Mouse (Mus musculus) hindbrain, embryonic 11.5 days (tissue): ENCODE results near the gene Cyth4. TPM values are rescaled to one million over a fixed set of nuclear protein-coding genes. Genes with fewer than 3 reads are reported as not detected.

ENCODE experiments used
- ATAC-seq: fragments of 200-750 bp; cut with Nextera tagmentation; 2 replicates; pipeline ENCODE4 v1.8.0; 2017; ENCODE audit warnings: mild to moderate bottlenecking, moderate TSS enrichment, moderate library complexity; ENCODE audit not compliant: low FRiP score
- DNase-seq: peaks from one replicate; pipeline ENCODE4 v3.0.0-alpha.2; 2015; ENCODE audit warnings: low spot score
- H3K27ac ChIP-seq: fragments of 300-500 bp; sonication (generic); 2 replicates; pipeline ENCODE4 v1.5.1; 2014; ENCODE audit warnings: mild to moderate bottlenecking, low read depth, low read length
- H3K27me3 ChIP-seq: fragments of 300-500 bp; sonication (generic); 2 replicates; pipeline ENCODE4 v1.6.1; 2014; ENCODE audit warnings: mild to moderate bottlenecking, low read length, moderate library complexity, mixed read lengths; ENCODE audit not compliant: control insufficient read depth, insufficient read depth
- H3K36me3 ChIP-seq: fragments of 300-500 bp; sonication (generic); 2 replicates; pipeline ENCODE4 v1.6.1; 2014; ENCODE audit warnings: mild to moderate bottlenecking, low read length, moderate library complexity, mixed read lengths; ENCODE audit not compliant: control insufficient read depth, insufficient read depth
- H3K4me1 ChIP-seq: fragments of 300-500 bp; sonication (generic); replicated peaks from 2 replicates; pipeline ENCODE4 v1.6.1; 2014; ENCODE audit warnings: low read length, mixed read lengths; ENCODE audit not compliant: control insufficient read depth, insufficient read depth
- H3K4me2 ChIP-seq: fragments of 300-500 bp; sonication (generic); replicated peaks from 2 replicates; pipeline ENCODE4 v1.6.1; 2014; ENCODE audit warnings: mild to moderate bottlenecking, low read depth, low read length
- H3K4me3 ChIP-seq: fragments of 300-500 bp; sonication (generic); 2 replicates; pipeline ENCODE4 v1.5.1; 2014; ENCODE audit warnings: low read depth, low read length
- H3K9ac ChIP-seq: fragments of 300-500 bp; sonication (generic); 2 replicates; pipeline ENCODE4 v1.6.1; 2014; ENCODE audit warnings: low read depth, low read length
- H3K9me3 ChIP-seq: fragments of 300-500 bp; sonication (generic); 2 replicates; pipeline ENCODE4 v1.6.1; 2016; ENCODE audit warnings: low read length; ENCODE audit not compliant: control insufficient read depth
- WGBS: fragments of 180-500 bp; shearing (Covaris S2); extraction: QIAGEN DNeasy Blood & Tissue Kit; methylation state at CpG from one replicate; pipeline ENCODE4 v1.1.7; 2014; 5-methylcytosine and 5-hydroxymethylcytosine counted together
- polyA plus RNA-seq: library from polyadenylated mRNA; unstranded; fragments of >200 nt; fragmentation: Nextera tagmentation; extraction: Ambion mirVana; gene quantifications from 2 replicates; pipeline ENCODE4 v1.2.1, GENCODE M21; 2014

The Cyth4 gene
- polyA plus RNA-seq, 1 experiment from 2014 or later: 4.4 TPM

DNA sequence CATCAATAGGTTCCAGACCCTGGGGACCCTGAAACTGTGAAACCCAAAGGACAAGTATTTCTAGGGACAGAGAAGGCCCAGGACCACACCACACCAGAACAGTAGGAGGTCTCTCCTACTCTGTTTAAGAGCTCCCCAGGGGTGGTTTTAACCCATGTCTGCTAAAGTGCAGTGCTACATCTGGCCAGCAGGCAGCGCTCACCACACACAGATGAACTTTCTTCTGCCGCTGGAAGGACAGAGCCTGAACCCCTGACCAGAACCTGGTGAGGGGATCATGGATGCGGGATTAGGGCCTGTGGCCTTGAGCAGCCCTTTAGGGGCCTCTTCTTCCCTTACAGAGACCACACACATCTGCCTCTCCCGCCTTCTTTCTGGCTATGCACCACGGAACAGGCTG, 26.6 kb downstream of the Cyth4 start:
- peak; percentile 30; the same call in 1 of the 2 replicates for ATAC-seq
- Histone ChIP-seq H3K9me3 (no peaks in the 10 kb centered on the region), H3K27ac (no peak overlapping the region), H3K9ac (no peak overlapping the region), H3K36me3 (no peaks in the 10 kb centered on the region), H3K27me3 (no peaks in the 10 kb centered on the region), H3K4me3 (no peak overlapping the region), H3K4me2 (no peak overlapping the region), H3K4me1 (no peaks in the 10 kb centered on the region)
- peak; percentile 82 for DNase-seq
- WGBS: 20% methylated on average over 5 of the region's 5 CpGs

DNA sequence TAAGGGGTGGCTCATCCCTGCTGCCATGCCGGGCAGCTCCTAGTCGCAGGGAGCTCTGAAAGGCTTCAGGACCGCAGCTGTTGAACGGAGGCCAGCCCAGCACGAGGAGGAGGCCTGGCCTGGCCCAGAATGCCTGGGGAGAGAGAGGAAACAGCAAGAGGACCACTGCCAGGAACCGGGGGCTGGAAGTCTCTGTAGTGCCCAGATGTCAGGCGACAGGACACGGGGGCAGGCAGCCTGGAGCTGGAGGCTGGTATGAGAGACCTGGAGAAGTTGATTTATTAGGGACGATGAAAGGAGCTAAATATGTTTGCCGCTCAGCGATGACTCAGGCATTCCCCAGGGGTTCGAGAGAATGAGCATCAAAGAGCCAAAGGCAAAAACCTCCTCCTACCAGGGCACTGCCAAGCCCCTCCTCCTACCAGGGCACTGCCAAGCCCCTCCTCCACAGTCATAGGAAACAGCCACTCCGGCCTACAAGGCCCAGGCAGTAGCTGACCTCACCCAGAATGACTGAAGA, 27.6 kb downstream of the Cyth4 start:
- Histone ChIP-seq H3K4me1 (no peaks in the 10 kb centered on the region), H3K27me3 (no peaks in the 10 kb centered on the region), H3K27ac (peak overlapping the region; percentile 24; the same call in 1 of the 2 replicates), H3K4me3 (no peak overlapping the region), H3K9me3 (no peaks in the 10 kb centered on the region), H3K9ac (no peak overlapping the region), H3K36me3 (no peaks in the 10 kb centered on the region), H3K4me2 (no peak overlapping the region)
- ATAC-seq: peak; percentile 25; the same call in 1 of the 2 replicates
- 59% methylated on average over 13 of the region's 13 CpGs for WGBS
- no peak for DNase-seq

- no peak overlapping the region for H3K9ac ChIP-seq
- DNase-seq (no peak), ATAC-seq (no peak)
- no peaks in the 10 kb centered on the region for H3K27me3 ChIP-seq
- no peaks in the 10 kb centered on the region for H3K36me3 ChIP-seq
- H3K9me3 ChIP-seq: no peaks in the 10 kb centered on the region
- H3K4me1 ChIP-seq: no peaks in the 10 kb centered on the region
- WGBS: 75% methylated on average over 3 of the region's 3 CpGs
- no peak overlapping the region for H3K4me2 ChIP-seq
- no peak overlapping the region for H3K4me3 ChIP-seq
- H3K27ac ChIP-seq: no peak overlapping the region
Measured at GRCm38 (mm10) chr15:78624961-78625360, 28.1 kb downstream of the Cyth4 start.

- no peaks in the 10 kb centered on the region for H3K9me3 ChIP-seq
- no peak overlapping the region for H3K4me2 ChIP-seq
- H3K4me3 ChIP-seq: no peak overlapping the region
- H3K4me1 ChIP-seq: no peaks in the 10 kb centered on the region; the same call in 1 of the 2 replicates
- 91% methylated on average over 13 of the region's 13 CpGs for WGBS
- no peaks in the 10 kb centered on the region for H3K36me3 ChIP-seq
- ATAC-seq: no peak
- H3K9ac ChIP-seq: no peak overlapping the region
- H3K27me3 ChIP-seq: no peaks in the 10 kb centered on the region
- no peak overlapping the region for H3K27ac ChIP-seq
- DNase-seq: no peak
Measured at GRCm38 (mm10) chr15:78626285-78626684, 29.4 kb downstream of the Cyth4 start.

- Histone ChIP-seq H3K36me3 (no peaks in the 10 kb centered on the region), H3K9ac (no peak overlapping the region), H3K4me1 (peaks cover 20% of the 10 kb centered on the region), H3K4me3 (no peak overlapping the region), H3K27ac (no peak overlapping the region), H3K4me2 (no peak overlapping the region), H3K27me3 (no peaks in the 10 kb centered on the region), H3K9me3 (no peaks in the 10 kb centered on the region)
- ATAC-seq: 0 out of 2 replicates have a peak, but pooled peaks have one; percentile 18
- peak; percentile 39 for DNase-seq
- WGBS: 62% methylated on average over 2 of the region's 2 CpGs
Measured at GRCm38 (mm10) chr15:78632387-78632786, 35.5 kb downstream of the Cyth4 start.

GRCm38 (mm10) chr15:78633413-78633812, 36.6 kb downstream of the Cyth4 start:
- H3K4me2 ChIP-seq: no peak overlapping the region
- ATAC-seq: 0 out of 2 replicates have a peak, but pooled peaks have one; percentile 26
- DNase-seq: peak; percentile 76
- peak overlapping the region; percentile 79 for H3K27ac ChIP-seq
- H3K27me3 ChIP-seq: no peaks in the 10 kb centered on the region
- no peaks in the 10 kb centered on the region for H3K9me3 ChIP-seq
- 31% methylated on average over 5 of the region's 5 CpGs for WGBS
- H3K4me3 ChIP-seq: no peak overlapping the region
- H3K36me3 ChIP-seq: no peaks in the 10 kb centered on the region
- H3K4me1 ChIP-seq: peaks cover 20% of the 10 kb centered on the region
- 0 out of 2 replicates have a peak overlapping the region, but pooled peaks have one; percentile 15 for H3K9ac ChIP-seq

DNA sequence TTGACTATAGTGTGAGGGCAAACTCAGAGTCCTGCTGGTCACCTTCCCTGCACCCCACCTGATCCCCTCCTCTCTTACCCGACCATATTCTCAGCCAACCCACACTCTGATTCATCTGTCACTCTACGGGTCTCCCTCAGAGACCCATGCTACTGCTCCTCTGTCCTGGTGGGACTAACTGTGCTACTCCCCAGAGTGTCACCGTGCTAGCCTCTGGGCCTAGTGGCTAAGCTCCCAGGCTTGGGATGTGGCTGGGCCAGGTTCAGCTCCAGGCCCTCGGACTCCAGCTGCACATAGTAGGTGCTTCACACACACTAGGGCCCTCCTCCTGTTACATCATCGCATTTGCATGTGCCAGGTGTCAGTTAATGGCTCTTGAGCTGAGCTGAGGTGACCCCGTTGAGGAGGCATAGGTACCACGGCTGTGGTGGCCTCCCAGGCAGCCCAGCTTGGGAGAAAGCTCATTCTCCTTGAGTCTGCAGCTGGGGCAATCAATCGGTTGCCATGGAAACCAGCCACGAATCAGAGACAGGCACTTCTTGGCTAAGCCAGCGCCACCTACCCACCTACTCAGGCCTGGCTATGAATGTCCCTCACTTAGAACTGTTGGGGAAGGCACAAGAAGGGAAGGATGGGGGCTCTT, 37.4 kb downstream of the Cyth4 start:
- no peak overlapping the region for H3K9ac ChIP-seq
- H3K27ac ChIP-seq: peak overlapping the region; percentile 79
- no peak overlapping the region for H3K4me2 ChIP-seq
- H3K4me3 ChIP-seq: no peak overlapping the region
- no peaks in the 10 kb centered on the region for H3K27me3 ChIP-seq
- DNase-seq (peak; percentile 85), ATAC-seq (peak; percentile 69)
- peaks cover 20% of the 10 kb centered on the region for H3K4me1 ChIP-seq
- H3K9me3 ChIP-seq: no peaks in the 10 kb centered on the region
- WGBS: 31% methylated on average over 10 of the region's 10 CpGs
- H3K36me3 ChIP-seq: no peaks in the 10 kb centered on the region

- Histone ChIP-seq H3K4me2 (no peak overlapping the region), H3K4me1 (peaks cover 20% of the 10 kb centered on the region), H3K9ac (no peak overlapping the region), H3K9me3 (no peaks in the 10 kb centered on the region), H3K36me3 (no peaks in the 10 kb centered on the region), H3K27ac (no peak overlapping the region), H3K27me3 (no peaks in the 10 kb centered on the region), H3K4me3 (no peak overlapping the region)
- 54% methylated on average over 7 of the region's 7 CpGs for WGBS
- DNase-seq (no peak), ATAC-seq (no peak)
Measured at GRCm38 (mm10) chr15:78635231-78635630, 38.4 kb downstream of the Cyth4 start.

DNA sequence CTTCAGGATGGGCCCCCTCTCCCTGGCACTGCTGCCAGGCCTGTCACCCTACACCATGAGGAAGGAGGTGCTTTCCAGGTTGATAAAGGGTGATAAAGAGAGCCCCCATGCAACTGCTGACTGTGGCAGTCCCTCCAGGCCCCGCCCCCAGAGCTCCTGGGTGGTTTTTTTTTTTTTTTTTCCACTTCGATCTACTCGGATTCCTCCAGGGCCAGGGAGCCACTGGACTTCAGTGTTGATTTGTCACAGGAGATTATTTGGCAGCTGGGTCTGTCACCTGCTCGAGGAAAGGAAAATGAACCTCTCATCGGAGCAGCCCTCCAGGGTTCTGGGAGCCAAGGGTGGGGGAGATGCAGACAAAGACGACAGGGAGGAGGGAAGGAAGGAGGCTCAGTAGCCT, 46.8 kb downstream of the Cyth4 start:
- no peak overlapping the region for H3K9ac ChIP-seq
- no peaks in the 10 kb centered on the region for H3K4me1 ChIP-seq
- H3K27me3 ChIP-seq: no peaks in the 10 kb centered on the region
- H3K27ac ChIP-seq: 0 out of 2 replicates have a peak overlapping the region, but pooled peaks have one; percentile 6
- no peak overlapping the region for H3K4me2 ChIP-seq
- no peak overlapping the region for H3K4me3 ChIP-seq
- 21% methylated on average over 6 of the region's 6 CpGs for WGBS
- H3K36me3 ChIP-seq: no peaks in the 10 kb centered on the region
- DNase-seq (no peak), ATAC-seq (no peak)
- H3K9me3 ChIP-seq: no peaks in the 10 kb centered on the region
